Mouse (Mus musculus) bone marrow, adult 2 months (tissue): ENCODE data around the gene Uhrf1bp1. TPM values are rescaled to one million over a fixed set of nuclear protein-coding genes. Genes with fewer than 3 reads are reported as not detected.

Experiments used
- H3K27ac ChIP-seq: fragments of 200-500 bp; 2 replicates; pipeline ENCODE4 v1.5.1; 2012; ENCODE audit warnings: low read depth, mild to moderate bottlenecking, control low read depth, inconsistent platforms, low read length; ENCODE audit not compliant: control insufficient read depth, poor library complexity, insufficient read depth
- H3K4me1 ChIP-seq: fragments of 200-500 bp; 2 replicates; pipeline ENCODE4 v1.6.1; 2011; ENCODE audit warnings: low read length; ENCODE audit not compliant: control insufficient read depth, insufficient read depth
- H3K4me3 ChIP-seq: fragments of 200-500 bp; replicated peaks from 2 replicates; pipeline ENCODE3; 2011; ENCODE audit warnings: mild to moderate bottlenecking, low read depth, low read length, control low read depth; ENCODE audit not compliant: control insufficient read depth
- CTCF ChIP-seq: fragments of 200-500 bp; IDR thresholded peaks from 2 replicates; pipeline ENCODE4 v1.5.1; 2011; ENCODE audit warnings: low read length, control low read depth; ENCODE audit not compliant: control insufficient read depth, insufficient read depth
- POLR2A ChIP-seq: fragments of 200-500 bp; IDR thresholded peaks from 2 replicates; pipeline ENCODE4 v1.6.1; 2011; ENCODE audit warnings: low read depth, mild to moderate bottlenecking, control low read depth, low read length, borderline replicate concordance; ENCODE audit not compliant: control insufficient read depth
- WGBS: fragments of 180-500 bp; shearing (Covaris S2); methylation state at CpG from one replicate; pipeline ENCODE4 v1.1.7; 2018; 5-methylcytosine and 5-hydroxymethylcytosine counted together
- polyA plus RNA-seq: library from polyadenylated mRNA; stranded (reverse); fragments of >200 nt; gene quantifications from 2 replicates; pipeline ENCODE4 v1.2.4, GENCODE M21; 2011; ENCODE audit warnings: low replicate concordance; ENCODE audit not compliant: missing spikeins, insufficient read depth, insufficient read length

The Uhrf1bp1 gene
- polyA plus RNA-seq, 1 experiment = 7.9 TPM

DNA sequence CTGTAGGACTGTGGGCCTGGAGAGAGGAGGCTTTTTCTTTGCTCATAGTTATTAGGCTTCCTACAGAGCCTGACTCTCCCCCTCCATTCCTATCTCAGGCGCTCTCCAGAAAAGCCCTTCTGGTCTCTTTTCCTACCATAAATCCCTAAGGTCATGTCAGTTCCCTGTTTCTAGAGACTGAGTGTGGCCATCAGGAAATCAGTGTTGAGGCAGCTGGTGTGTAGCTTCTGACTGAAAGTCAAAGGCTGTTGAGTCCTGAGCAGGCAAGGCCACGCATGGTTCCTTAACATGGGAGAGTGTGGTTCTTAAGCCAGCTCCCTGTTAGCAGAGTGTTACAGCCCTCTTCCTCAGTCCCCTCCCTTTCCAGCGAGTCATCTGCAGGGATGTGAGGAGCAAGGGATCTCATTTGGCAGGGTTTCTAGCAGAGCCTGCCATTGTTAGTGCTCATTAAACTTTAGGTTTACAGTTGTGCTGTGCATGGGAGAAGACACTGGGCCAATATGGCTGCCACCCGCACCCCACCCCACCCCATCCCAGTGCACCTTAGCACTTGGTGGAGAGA, 80.9 kb downstream of the Uhrf1bp1 start:
- TF ChIP-seq CTCF = no peak
- TF ChIP-seq POLR2A = no peak
- Histone ChIP-seq H3K27ac (no peak overlapping the region), H3K4me3 (no peak overlapping the region), H3K4me1 (peaks cover 11% of the 10 kb centered on the region)
- 86% methylated on average over 4 of the region's 4 CpGs for WGBS

GRCm38 (mm10) chr17:27938121-27938754, 82.0 kb downstream of the Uhrf1bp1 start:
- 52% methylated on average over 12 of the region's 12 CpGs for WGBS
- H3K27ac ChIP-seq = peak overlapping the region; percentile 49
- no peak for TF ChIP-seq CTCF
- TF ChIP-seq POLR2A = no peak
- H3K4me1 ChIP-seq = peaks cover 11% of the 10 kb centered on the region
- H3K4me3 ChIP-seq = no peak overlapping the region

DNA sequence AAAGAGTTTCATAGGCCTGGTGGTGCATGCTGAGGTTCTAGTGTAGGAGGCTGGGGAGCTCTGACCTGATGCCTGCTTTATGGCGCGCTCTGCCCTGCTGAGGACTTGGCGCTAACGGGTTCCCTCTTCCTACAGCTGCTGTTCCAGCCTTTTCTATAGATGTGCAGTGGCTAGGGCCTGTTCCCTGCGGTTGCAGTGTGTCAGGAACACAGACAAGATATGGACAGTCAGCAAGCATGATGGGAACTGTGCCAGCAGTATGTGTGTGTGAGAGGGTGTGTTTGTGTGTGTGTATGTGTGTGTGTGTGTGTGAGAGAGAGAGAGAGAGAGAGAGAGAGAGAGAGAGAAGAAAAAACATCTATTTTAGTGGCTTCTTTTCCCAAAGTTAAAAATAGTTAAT, 82.8 kb downstream of the Uhrf1bp1 start:
- TF ChIP-seq POLR2A = no peak
- no peak for TF ChIP-seq CTCF
- peaks cover 11% of the 10 kb centered on the region for H3K4me1 ChIP-seq
- H3K4me3 ChIP-seq = no peak overlapping the region
- WGBS = 84% methylated on average over 5 of the region's 5 CpGs
- H3K27ac ChIP-seq = no peak overlapping the region

- Histone ChIP-seq H3K4me1 (peaks cover 8% of the 10 kb centered on the region), H3K4me3 (no peak overlapping the region), H3K27ac (no peak overlapping the region)
- WGBS = 78% methylated on average over 4 of the region's 4 CpGs
- no peak for TF ChIP-seq POLR2A
- no peak for TF ChIP-seq CTCF
Measured at GRCm38 (mm10) chr17:27940352-27940751, 84.1 kb downstream of the Uhrf1bp1 start.

DNA sequence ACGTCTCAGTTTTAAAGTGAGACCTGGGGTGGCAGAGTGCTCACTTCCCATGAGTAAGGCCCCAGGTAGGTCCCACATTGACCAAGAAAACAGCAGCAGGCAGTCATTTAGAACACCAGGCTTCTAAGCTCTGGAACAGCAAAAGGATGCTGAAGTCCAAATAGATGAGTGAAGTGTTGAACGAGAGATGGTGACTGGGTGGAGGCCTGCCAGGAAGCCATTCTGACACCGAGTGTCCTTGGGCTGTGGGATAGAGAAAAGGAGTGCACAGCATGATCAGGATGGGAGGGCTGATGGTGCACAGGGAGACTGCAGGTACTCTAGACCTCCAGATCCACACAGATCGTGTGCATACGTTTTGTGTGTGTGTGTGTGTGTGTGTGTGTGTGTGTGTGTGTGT, 84.9 kb downstream of the Uhrf1bp1 start:
- H3K4me3 ChIP-seq = no peak overlapping the region
- 73% methylated on average over 5 of the region's 5 CpGs for WGBS
- H3K27ac ChIP-seq = no peak overlapping the region
- no peak for TF ChIP-seq CTCF
- no peak for TF ChIP-seq POLR2A
- H3K4me1 ChIP-seq = peaks cover 6% of the 10 kb centered on the region

DNA sequence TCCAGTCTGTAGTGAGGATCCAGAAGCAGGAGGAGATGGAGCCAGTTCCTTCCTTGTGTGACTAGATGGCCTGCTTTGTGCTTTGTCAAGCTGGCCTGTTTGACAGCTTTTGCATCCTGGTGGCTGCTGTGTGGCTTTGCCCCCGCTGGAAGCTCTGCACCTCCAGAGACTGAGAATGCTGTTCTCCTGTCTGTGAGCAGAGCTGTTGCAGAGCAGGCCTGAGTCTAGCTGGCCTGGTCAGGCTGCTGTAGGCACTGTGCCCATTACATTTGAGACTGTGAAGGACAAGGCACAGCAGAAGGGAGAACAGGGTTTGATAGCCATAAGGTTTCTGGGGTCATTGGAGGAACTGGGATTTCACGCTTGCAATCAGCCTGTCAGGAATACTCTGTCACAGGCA, 85.5 kb downstream of the Uhrf1bp1 start:
- 70% methylated on average over 2 of the region's 2 CpGs for WGBS
- H3K4me3 ChIP-seq = no peak overlapping the region
- TF ChIP-seq POLR2A = no peak
- no peak for TF ChIP-seq CTCF
- H3K27ac ChIP-seq = no peak overlapping the region
- peaks cover 6% of the 10 kb centered on the region for H3K4me1 ChIP-seq

DNA sequence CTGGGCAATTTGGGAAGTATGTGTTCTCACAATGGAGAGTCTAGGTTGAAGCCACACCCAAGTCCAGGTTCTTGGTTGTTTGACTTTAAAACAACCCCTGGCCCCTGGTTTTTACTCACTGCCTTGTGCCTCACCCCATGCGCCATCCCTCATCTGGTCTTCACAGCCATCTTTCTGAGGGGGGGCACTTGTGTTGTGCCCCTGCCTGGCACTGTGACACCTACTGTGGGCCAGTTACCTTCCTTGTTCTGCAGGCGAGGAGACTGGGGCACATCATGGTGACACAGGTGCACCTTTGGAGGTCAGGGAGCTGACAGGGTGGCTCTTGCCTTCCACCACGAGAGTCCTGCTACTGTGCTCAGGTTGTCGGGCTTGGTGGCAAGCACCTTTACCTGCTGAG, 85.9 kb downstream of the Uhrf1bp1 start:
- TF ChIP-seq CTCF (no peak), POLR2A (no peak)
- 78% methylated on average over 4 of the region's 4 CpGs for WGBS
- no peak overlapping the region for H3K27ac ChIP-seq
- no peak overlapping the region for H3K4me3 ChIP-seq
- peaks cover 6% of the 10 kb centered on the region for H3K4me1 ChIP-seq

- Histone ChIP-seq H3K27ac (no peak overlapping the region), H3K4me3 (no peak overlapping the region), H3K4me1 (no peaks in the 10 kb centered on the region)
- 73% methylated on average over 6 of the region's 6 CpGs for WGBS
- no peak for TF ChIP-seq CTCF
- TF ChIP-seq POLR2A = no peak
Measured at GRCm38 (mm10) chr17:27945546-27946216, 89.4 kb downstream of the Uhrf1bp1 start.

DNA sequence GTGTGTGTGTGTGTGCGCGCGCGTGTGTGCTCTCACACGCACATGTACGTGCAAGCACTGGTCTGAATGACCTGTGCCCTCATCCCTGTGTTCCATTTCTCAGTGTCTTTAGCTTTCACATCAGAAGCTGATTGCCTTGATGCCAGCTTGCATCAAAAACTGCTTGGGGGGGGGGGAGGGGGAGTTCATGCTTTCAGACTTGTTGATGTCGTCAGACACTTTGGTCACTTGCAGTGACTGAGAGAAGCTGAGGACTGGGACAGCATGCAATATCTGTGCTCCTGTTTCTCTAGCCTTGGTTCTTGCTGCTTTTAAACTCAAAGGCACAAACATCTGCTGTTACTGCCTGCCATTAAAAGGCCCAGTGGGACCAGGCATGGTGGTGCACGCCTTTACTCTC, 90.1 kb downstream of the Uhrf1bp1 start:
- Histone ChIP-seq H3K27ac (no peak overlapping the region), H3K4me3 (no peak overlapping the region), H3K4me1 (no peaks in the 10 kb centered on the region)
- 86% methylated on average over 8 of the region's 8 CpGs for WGBS
- TF ChIP-seq CTCF (no peak), POLR2A (no peak)
